Mouse (Mus musculus): ENCODE results near the gene Tmem184a.

Gene Tmem184a

DNA sequence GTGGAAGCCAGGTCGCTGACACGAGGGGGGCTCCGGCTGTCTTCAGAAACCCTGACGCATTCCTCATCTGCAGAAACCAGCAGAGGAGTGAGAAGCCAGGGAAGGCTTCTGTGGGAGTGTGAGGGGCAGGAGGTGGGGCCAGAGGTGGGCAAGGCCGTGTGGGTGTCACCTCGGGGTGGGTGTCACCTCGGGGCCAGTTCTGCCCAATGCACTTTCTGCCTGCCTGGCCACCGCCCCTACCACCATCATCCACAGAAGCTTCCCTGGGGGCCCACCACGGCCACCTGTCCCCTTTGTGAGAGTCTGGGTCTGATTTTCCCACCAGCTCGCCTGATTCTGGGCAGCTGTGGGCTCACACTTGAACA lies 6.6 kb downstream of the Tmem184a start:
- 57% methylated on average over 10 of the region's 10 CpGs for WGBS

DNA sequence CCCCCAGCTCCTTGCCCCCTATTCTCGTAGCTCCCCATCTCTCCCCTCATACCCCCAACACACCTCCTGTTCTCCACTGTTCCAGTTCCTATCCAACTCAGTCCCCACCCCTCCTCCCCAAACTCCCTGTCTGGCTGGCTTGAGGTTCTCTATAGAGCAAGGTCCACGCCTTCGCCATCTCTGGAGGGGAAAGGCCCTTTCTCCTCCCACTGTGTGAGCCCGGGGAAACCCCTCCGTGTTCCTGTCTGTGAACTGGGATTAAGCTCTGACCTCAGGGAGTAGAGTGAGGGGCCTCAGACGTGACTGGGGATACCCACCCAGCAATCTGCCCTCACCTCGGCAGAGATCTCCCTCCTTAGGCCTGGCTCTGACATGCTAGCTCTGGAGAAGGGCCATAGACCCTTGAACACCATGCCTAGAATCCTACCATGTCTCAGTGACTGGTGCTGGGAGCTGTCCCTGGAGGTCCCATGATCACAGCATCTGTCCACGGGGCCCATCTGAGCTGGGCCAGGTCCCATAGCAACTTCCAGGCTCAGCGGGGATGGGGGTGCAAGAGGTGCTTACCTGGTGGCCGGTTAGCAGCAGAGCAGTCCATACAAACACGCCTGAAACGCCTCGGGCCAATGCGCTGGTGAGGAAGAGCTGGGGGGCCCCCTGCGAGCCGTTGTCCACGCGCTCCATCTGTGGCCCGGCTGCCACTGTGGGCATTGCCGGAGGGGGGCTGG lies 7.2 kb downstream of the Tmem184a start:
- WGBS = 80% methylated on average over 20 of the region's 20 CpGs

DNA sequence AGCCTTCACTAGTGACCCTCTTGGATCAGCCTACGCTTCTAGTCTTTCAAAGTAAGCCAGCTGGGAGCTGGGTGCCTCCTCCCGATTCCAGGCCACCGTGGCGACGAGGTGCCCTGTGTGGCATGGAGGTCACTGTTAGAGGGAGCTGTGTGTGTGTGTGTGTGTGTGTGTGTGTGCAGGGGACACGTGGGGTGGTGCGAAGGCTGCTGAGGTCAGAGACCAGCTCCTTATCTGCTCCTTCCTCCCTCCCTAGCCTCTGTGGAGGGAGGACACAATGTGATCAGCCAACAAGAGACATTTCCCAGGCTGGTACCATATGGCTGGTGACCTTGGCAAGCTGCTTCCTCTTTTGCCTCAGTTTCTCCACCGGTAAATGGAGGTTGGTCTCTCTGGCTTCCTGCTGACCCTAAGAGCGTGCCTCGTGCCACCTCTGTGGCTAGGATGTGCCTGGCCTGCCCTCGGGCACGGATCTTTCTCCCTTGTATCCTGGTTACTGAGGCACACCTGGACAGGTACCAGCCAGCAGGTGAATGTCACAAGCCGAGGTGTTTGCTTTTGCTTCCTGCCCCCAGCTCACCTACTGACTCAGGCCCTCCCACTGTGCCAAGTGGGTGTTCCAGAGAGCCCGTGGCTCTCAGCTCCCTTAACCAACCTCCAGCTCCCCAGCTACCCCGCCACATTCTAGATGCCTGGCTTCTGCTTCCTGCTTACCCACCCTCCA lies 7.9 kb downstream of the Tmem184a start:
- WGBS = 80% methylated on average over 15 of the region's 15 CpGs

DNA sequence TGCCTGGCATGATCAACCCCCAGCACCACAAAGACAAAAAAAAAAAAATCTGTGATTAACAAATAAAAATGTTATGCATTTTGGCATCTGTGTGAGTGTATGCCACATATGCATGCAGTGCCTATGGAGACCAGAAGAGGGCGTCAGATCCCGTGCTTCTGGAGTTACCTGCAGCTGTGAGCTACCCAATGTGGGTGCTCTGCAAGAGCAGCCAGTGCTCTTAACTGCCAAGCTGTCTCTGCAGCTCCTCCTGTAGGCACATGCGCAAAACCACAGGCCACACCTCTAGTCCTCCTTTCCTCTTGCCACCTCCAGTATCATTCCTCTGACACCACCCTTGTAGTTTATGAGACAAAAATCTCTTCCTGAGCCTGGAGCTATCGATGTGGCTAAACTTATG lies 10.3 kb downstream of the Tmem184a start:
- 59% methylated on average over 4 of the region's 4 CpGs for WGBS

DNA sequence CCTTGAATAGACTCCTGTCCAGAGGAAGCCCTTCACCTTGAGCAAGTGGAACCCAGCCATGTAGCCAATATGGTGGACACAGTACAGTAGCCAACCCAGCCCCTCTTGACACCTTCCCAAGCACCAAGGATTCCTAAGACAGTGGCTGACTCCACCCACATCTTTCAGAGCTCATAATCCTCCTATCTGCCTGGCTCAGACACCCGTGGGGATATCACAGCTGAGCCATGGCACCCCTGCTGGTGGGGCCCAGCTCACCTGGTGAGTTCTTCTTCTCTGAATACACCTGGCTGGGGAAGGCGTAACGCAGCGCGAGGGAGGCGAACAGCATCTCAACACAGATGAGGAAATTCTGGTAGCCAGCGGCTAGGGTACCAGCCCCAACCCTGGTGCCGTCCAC lies 13.8 kb downstream of the Tmem184a start:
- WGBS = 91% methylated on average over 8 of the region's 8 CpGs

DNA sequence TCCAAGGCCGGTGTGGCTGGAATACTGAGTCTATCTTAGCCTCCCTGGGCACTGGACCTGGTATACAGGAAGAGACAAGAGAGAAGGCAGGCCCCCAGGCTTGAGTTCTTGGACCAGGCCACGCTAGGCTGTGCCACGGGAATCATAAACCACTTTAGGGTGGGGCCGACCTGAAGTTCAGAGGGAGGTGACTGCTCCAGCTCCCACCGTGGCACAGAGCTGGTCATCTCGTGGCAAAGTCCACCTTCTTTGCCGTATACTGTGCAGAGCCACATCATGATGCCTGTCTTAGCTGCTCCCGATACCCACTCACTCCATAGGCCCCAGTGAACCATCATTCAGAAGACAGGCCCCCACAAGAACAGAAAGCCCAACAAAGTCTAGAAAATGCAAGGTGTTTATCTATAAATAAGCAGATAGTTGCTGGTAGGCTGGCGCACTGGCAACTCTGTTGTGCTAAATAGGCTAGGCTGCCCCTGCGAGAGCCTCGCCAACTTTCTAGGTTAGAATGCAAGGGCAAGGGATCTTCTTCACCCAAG lies 15.1 kb downstream of the Tmem184a start:
- 92% methylated on average over 11 of the region's 11 CpGs for whole genome bisulfite sequencing

DNA sequence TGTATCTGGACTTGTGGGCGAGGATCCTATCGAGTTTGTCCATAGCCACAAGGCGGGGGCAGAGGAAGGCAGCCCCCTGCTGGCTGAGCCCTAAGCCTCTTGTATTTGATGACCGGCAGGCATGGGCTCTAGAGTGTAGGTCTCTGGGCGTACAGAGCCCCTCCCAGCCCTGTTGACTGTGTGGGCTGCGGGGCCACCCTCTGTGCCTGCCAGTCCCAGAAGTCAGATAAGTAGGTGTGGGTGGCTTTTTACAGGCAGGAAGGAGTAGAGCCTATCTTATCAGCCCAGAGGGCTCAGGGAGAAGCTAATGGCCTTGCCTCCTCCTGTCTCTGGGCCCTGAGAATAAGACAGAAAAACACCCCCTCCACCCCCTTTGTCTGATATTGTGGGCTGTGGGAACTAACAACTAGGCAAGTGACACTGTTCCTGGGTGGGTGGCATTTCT lies 15.6 kb downstream of the Tmem184a start:
- 36% methylated on average over 6 of the region's 6 CpGs for WGBS

DNA sequence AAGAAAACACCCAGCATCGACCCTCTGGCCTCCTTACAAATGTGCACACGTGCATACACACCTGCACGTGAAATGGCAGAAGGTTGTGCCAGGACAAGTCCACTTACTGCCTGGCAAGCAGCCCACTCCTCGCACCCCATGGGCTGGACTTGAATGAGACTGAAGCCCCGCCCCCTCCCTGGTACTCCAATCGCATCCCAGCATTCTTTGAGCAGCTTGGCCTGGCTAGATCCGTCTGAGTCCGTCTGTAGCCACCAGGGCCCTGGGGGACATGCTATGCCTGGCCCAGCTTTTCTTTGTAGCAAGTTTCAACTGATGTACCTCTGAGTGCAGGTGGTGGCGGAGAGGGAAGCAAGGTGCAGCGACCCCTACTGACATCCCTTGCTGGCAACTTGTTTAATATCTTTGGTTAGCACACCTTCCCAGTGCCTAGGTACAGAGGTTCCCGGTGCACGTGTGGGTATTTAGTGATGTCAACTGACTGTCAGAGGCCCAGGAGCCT lies 16.1 kb downstream of the Tmem184a start:
- 24% methylated on average over 12 of the region's 12 CpGs for WGBS

DNA sequence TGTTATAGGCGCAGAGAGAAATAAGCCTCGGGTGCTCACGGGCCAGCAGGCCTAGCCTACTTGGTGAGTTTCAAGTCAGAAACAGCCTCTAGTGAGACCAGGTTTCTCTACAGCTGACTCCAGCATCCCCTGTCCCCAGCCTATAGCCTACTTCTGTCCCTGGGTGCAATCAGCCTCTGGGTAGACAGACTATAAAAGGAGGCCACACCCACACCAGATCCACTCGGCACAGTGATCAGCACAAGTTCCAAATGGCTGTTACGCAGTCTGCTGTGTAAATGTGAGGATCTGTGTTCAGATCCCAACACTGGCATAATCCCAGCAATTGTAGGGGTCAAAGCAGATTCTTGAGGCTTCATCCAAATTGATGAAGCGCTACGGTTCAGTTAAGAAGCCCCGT lies 16.6 kb downstream of the Tmem184a start:
- WGBS = 75% methylated on average over 8 of the region's 8 CpGs

DNA sequence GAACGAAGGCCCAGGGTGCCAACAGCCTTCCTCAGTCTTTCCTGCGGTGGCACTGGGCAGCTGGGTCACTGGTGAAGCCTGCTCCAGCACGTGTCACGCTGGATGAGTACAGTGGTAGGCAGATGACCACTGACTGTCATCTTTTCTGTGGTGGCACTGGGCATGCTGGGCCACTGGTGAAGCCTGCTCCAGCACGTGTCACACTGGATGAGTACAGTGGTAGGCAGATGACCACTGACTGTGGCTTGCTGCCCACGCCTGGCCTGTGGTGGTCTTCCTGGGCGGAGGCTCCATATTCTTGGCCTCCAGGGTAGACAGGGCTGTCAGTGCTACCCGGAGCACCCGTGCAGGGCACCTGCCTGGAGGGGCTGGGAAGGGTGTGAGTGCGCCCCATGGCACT lies 17.8 kb downstream of the Tmem184a start:
- WGBS = 91% methylated on average over 10 of the region's 10 CpGs

DNA sequence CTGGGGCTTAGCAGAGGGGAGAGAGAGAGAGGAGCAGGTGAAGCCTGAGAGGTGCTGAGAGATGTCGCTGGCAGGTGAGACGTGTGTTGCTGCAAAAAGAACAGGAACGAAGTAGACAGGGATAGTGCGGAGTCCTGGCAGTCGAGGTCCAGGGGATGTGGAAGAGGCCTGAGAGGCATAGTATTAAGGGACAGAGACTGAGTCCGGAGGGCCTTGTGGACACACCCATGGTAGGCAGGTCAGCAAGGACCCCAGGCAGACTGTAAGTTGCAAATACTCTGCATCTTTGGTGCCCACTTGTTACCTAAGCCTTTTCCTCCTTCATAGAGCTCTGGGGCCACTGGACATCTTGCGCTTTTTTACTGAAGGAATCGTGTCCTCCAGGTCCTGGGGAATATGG lies 18.5 kb downstream of the Tmem184a start:
- 93% methylated on average over 8 of the region's 8 CpGs for WGBS

DNA sequence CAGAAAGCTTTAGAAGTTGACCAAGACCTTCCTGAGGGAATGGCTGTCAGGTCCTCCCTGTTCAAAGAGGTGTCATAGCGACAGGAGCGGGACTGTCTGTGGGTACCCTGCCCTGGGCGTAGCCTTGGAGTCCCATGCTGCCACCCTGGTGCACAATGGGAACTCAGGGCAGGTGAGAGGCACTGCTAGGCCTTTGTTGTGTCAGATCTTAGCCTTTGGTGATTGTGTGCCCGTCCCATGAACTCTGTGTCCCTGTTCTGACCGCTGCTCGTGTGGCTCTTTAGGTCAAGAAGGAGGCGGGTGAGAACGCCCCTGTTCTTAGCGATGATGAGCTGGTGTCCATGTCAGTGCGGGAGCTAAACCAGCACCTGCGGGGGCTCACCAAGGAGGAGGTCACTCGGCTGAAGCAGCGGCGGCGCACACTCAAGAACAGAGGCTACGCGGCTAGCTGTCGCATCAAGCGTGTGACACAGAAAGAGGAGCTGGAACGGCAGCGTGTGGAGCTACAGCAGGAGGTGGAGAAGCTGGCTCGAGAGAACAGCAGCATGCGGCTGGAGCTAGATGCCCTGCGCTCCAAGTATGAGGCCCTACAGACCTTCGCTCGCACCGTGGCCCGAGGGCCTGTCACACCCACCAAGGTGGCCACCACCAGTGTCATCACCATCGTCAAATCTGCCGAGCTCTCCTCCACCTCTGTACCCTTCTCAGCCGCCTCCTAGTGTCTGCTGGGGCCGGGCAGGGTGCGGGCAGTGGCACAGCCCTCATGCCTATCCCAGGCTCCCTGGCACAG lies 19.7 kb downstream of the Tmem184a start:
- WGBS = 94% methylated on average over 33 of the region's 33 CpGs

DNA sequence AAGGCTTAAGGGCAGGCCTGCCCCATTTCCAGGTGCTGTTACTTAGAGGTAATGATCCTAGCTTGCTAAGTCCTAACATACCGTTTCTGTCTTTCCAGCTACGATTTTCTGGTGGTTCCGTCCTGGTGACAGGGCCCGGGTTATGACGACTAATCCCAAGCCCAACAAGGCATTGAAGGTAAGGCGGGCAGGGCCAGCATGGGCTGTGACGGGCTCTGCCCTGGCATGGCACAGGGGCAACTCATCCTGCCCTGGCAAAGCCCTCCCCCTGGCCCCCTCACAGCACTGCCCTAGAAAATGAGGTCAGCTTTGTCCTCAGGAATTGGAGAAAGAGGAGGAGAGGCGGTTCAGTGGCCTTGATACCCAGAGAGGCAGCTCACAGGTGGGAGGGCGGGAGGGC lies 20.7 kb downstream of the Tmem184a start:
- WGBS = 95% methylated on average over 9 of the region's 9 CpGs

DNA sequence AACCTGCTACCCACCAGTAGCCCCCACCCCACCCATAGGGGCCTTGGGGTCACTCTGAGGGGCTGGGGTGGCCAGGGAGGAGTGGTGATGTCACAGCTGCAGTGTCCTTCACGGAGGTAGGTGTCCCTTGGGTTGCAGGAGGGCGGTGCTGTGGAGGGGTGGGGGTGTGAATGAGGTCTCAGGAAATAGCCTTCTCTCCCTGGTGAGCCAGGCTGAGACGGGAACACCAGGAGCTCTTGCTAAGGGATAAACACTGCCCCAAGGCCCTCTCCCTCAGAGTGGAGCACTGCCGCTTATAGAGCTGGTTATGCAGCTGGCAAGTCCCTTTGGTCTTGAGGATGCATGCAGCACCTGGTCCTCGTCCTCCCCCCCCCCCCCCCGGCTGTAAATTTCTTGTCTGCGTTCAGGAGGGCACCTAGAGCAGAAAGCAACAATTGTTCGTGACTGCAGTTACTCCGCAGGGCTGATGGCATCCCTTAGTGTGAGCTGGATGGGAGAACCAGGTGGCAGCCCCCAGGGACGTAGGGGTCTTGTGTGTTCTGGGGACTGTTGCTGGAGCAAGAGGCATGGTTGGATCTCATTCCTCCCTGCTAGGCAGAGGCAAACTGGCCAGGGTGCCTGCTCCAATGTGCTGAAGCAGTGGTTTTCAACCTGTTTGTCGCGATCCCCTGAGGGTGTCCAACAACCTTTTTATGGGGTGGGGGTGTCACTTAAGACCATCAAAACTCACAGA lies 21.4 kb downstream of the Tmem184a start:
- WGBS = 38% methylated on average over 12 of the region's 12 CpGs

DNA sequence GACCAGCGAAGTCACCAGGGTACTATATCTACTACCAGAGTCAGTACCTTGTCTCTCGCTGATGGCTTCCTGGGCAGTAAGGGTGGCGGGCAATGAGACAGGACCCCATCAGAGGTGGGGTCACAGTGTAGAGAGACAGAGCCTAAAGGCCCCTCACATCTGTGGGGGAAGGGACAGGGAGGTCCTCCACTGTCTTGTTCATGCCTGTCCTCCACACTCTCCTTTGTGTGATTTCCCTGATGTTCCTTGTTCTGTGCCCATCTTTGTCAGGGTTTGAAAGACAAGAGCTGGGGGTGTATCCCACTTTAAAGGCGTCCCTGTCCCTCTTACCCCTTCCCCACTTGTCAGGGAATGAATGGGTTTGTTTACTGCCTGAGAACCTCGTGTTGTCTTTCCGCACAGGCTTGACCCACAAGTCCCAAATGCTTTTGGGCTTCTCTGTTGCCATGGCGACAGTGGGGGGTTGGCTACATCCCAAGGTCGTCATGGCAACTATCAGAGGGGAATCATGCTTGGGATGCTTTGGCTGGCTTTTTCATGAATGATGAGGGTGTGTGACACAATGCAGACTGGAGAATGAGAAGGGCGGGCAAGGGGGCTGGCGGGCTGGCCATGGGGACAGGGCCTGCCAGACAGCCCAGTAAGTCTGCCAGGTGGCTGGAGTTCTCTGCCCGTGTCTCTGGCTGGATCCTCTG lies 22.1 kb downstream of the Tmem184a start:
- 28% methylated on average over 11 of the region's 11 CpGs for WGBS

DNA sequence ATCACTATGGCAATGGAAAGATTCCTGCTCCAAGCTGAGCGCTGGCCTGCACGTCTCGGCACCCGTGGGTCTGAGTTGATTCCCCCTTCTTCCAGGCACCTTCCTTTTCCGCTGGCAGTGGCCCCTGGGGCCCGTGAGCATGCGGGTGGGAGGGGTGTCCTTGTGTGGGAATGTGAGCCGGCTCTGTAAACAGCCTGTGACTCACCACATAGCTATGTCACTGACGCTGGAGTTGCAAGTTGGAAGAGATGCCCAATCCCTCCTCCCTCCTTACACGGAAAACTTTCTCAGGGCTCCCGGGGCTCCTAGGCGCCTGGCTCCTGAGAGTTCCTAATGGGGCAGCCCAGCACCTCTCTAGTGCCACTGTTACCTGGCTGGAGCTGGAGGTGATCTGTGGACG lies 22.8 kb downstream of the Tmem184a start:
- 11% methylated on average over 13 of the region's 13 CpGs for WGBS

DNA sequence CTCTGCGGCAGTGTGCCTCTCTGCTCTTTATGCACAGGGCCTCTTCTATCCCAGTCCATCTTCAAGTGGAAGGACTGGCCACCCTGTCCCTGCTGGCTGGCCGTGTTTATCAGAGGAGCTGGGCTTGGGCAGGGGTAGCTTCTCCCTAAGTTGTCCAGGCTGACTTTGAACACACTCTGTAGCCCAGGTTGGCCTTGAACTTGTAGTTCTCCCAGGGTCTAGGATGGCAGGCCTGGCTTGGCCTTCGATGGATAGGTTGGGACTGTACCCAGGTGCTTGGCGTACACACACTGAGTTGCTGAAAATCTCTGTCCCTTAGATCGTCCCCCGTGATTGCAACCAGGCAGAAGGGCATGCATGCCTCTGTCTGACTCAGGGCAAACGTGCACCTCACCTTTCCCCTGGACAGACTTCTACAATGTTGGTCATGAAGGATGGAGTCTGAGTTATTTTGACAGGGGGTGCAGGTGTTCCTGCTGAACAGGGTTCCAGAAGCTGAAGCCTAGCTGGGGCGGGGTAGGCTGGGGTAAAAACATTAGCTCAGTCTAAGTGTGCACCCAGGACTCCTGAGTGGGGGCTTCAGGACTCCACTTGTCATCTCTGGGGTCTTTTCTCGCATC lies 23.6 kb downstream of the Tmem184a start:
- 80% methylated on average over 9 of the region's 9 CpGs for WGBS

DNA sequence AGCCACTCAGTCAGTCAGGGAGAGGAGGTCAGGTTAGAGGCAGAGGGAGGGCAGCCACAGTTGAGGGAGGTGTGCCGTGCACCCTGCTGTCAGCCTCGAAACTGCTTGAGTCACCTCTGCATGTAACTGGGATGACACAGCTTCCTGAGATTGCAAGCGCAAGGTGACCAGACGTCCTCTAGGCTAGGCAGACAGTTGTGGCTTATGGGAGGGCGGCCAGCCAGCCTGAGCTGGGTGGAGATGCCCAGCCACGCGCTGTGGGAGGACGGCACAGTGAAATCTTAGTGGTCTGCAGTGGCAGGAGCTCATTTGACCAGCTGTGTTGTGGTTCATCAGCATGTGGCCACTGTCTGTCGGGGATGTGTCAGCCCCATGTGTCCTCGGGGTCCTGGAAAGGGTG lies 24.8 kb downstream of the Tmem184a start:
- 55% methylated on average over 10 of the region's 10 CpGs for WGBS

DNA sequence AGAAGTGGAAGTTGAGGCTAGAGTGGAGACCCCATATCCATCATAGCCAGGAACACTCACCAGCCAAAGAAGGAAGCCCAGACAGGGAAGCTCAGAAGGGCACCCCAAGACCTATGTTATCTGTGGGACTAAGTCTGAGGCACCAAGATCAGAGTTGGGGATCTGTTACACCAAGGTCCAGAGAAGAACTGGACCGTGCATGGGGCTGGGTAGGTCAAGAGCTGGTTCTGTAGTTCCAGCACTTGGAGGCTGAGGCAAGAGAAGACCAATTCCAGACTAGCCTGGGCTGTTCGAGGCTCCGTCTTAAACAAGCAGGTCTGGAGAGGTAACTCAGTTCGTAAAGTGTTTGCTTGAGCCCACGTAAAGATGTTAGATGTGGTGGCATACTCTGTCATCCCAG lies 25.6 kb downstream of the Tmem184a start:
- 91% methylated on average over 5 of the region's 5 CpGs for WGBS

DNA sequence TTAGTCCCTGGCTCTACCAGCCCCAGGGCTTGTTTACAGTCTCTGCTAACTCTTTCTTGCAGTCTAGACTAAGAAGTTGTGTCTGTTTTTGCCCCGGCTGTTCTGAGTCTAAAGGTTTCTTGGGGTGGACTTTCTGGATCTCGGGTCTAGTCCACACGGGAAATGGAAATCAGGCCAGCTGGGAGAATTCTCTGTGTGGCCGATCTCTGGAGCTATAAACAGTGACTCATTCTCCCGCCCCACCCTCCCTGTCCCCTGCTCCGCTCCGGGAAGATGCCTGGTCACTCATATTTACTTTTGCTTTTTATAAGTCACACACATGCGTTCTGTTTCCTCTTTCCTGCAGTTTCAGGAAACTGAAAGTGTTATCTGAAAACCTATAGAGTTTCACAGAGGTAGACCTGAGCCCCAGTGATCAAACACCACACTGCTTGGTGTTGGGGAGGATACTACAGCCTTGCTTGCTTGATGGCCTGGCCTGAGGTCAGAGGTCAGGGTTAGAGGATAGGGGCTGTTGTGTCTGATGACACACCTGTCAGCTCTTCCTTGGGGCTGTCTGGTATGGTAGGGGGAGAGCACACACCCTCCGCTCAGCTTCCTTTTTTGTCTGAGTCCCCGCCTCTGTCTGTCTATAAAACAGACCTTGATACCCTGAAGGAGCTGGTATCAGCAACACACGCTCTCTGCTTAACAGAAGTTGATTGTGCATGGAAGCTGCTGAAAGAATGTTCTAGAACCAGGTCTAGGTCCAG lies 26.2 kb downstream of the Tmem184a start:
- 49% methylated on average over 11 of the region's 11 CpGs for WGBS
